Mouse (Mus musculus): ENCODE measurements at regions not wholly inside any gene's neighbourhood (a gene's known extent, or its start where the extent isn't known, plus 50 kb on each side); places are given as distances from the start of the nearest gene placed in this dataset.

GRCm38 (mm10) chr10:102836567-102837224 is 193.3 kb downstream of the Alx1 start:
- WGBS = 53% methylated on average over 4 of the region's 4 CpGs
- H3K27me3 ChIP-seq = no peaks in the 10 kb centered on the region
- no peaks in the 10 kb centered on the region for H3K4me1 ChIP-seq
- H3K4me3 ChIP-seq = no peak overlapping the region
- ATAC-seq (ENCODE audit: insufficient number of reproducible peaks, insufficient read depth, low FRiP score, low TSS enrichment) = no peak
- H3K27ac ChIP-seq = no peak overlapping the region
- H3K36me3 ChIP-seq = no peaks in the 10 kb centered on the region
- no peaks in the 10 kb centered on the region for H3K9me3 ChIP-seq
- no peak overlapping the region for H3K9ac ChIP-seq
- H3K4me2 ChIP-seq (replicated peaks) = no peak overlapping the region

GRCm38 (mm10) chr10:102835814-102836213 is 194.2 kb downstream of the Alx1 start:
- H3K9me3 ChIP-seq = no peaks in the 10 kb centered on the region
- 30% methylated on average over 1 of the region's 1 CpGs for WGBS
- no peaks in the 10 kb centered on the region for H3K4me1 ChIP-seq
- H3K27me3 ChIP-seq = no peaks in the 10 kb centered on the region
- no peak overlapping the region for H3K27ac ChIP-seq
- ATAC-seq (ENCODE audit: insufficient number of reproducible peaks, insufficient read depth, low FRiP score, low TSS enrichment) = no peak
- no peak overlapping the region for H3K4me2 ChIP-seq (replicated peaks)
- no peak overlapping the region for H3K9ac ChIP-seq
- no peaks in the 10 kb centered on the region for H3K36me3 ChIP-seq
- no peak overlapping the region for H3K4me3 ChIP-seq

- Histone ChIP-seq H3K4me1 (no peaks in the 10 kb centered on the region), H3K27me3 (0 out of 2 replicates have a peak, but pooled peaks cover 5% of the 10 kb centered on the region), H3K9me3 (no peaks in the 10 kb centered on the region), H3K9ac (no peak overlapping the region), H3K27ac (no peak overlapping the region), H3K4me2 (replicated peaks) (no peak overlapping the region), H3K4me3 (no peak overlapping the region), H3K36me3 (no peaks in the 10 kb centered on the region)
- no peak for ATAC-seq (ENCODE audit: insufficient number of reproducible peaks, insufficient read depth, low FRiP score, low TSS enrichment)
- 74% methylated on average over 3 of the region's 3 CpGs for WGBS
These were observed 200.4 kb downstream of the Alx1 start for GRCm38 (mm10) chr10:102829606-102830005.

- Histone ChIP-seq H3K27ac (no peak overlapping the region), H3K4me1 (no peaks in the 10 kb centered on the region), H3K9me3 (no peaks in the 10 kb centered on the region), H3K4me2 (replicated peaks) (no peak overlapping the region), H3K4me3 (no peak overlapping the region), H3K27me3 (0 out of 2 replicates have a peak, but pooled peaks cover 5% of the 10 kb centered on the region), H3K9ac (no peak overlapping the region), H3K36me3 (no peaks in the 10 kb centered on the region)
- no peak for ATAC-seq (ENCODE audit: insufficient number of reproducible peaks, insufficient read depth, low FRiP score, low TSS enrichment)
These were observed 206.6 kb downstream of the Alx1 start for GRCm38 (mm10) chr10:102823434-102823833.

GRCm38 (mm10) chr10:102801391-102801790 is 228.6 kb downstream of the Alx1 start:
- no peak overlapping the region for H3K9ac ChIP-seq
- WGBS = 94% methylated on average over 3 of the region's 3 CpGs
- no peaks in the 10 kb centered on the region for H3K36me3 ChIP-seq
- no peak overlapping the region for H3K27ac ChIP-seq
- no peak overlapping the region for H3K4me3 ChIP-seq
- no peaks in the 10 kb centered on the region for H3K9me3 ChIP-seq
- no peaks in the 10 kb centered on the region for H3K4me1 ChIP-seq
- H3K27me3 ChIP-seq = no peaks in the 10 kb centered on the region
- no peak for ATAC-seq (ENCODE audit: insufficient number of reproducible peaks, insufficient read depth, low FRiP score, low TSS enrichment)
- H3K4me2 ChIP-seq (replicated peaks) = no peak overlapping the region

- no peak overlapping the region for H3K4me2 ChIP-seq (replicated peaks)
- H3K27me3 ChIP-seq = no peaks in the 10 kb centered on the region
- H3K36me3 ChIP-seq = no peaks in the 10 kb centered on the region
- 73% methylated on average over 2 of the region's 2 CpGs for WGBS
- H3K4me1 ChIP-seq = no peaks in the 10 kb centered on the region
- no peak overlapping the region for H3K9ac ChIP-seq
- H3K27ac ChIP-seq = no peak overlapping the region
- no peak overlapping the region for H3K4me3 ChIP-seq
- ATAC-seq (ENCODE audit: insufficient number of reproducible peaks, insufficient read depth, low FRiP score, low TSS enrichment) = no peak
- H3K9me3 ChIP-seq = no peaks in the 10 kb centered on the region
These were observed 250.8 kb downstream of the Alx1 start for GRCm38 (mm10) chr10:102779243-102779642.

GRCm38 (mm10) chr10:102763696-102764095 is 251.7 kb downstream of the Rassf9 start:
- Histone ChIP-seq H3K4me2 (replicated peaks) (no peak overlapping the region), H3K27me3 (no peaks in the 10 kb centered on the region), H3K36me3 (no peaks in the 10 kb centered on the region), H3K4me1 (no peaks in the 10 kb centered on the region), H3K9me3 (no peaks in the 10 kb centered on the region), H3K27ac (no peak overlapping the region), H3K4me3 (no peak overlapping the region), H3K9ac (no peak overlapping the region)
- ATAC-seq (ENCODE audit: insufficient number of reproducible peaks, insufficient read depth, low FRiP score, low TSS enrichment) = no peak
- WGBS = 75% methylated on average over 4 of the region's 4 CpGs

GRCm38 (mm10) chr10:102762378-102762777 is 250.4 kb downstream of the Rassf9 start:
- H3K4me2 ChIP-seq (replicated peaks) = no peak overlapping the region
- H3K4me3 ChIP-seq = no peak overlapping the region
- H3K4me1 ChIP-seq = no peaks in the 10 kb centered on the region
- H3K27me3 ChIP-seq = no peaks in the 10 kb centered on the region
- no peak overlapping the region for H3K9ac ChIP-seq
- 72% methylated on average over 2 of the region's 2 CpGs for WGBS
- no peaks in the 10 kb centered on the region for H3K9me3 ChIP-seq
- no peak for ATAC-seq (ENCODE audit: insufficient number of reproducible peaks, insufficient read depth, low FRiP score, low TSS enrichment)
- H3K36me3 ChIP-seq = no peaks in the 10 kb centered on the region
- no peak overlapping the region for H3K27ac ChIP-seq

GRCm38 (mm10) chr10:102735207-102735606 is 223.2 kb downstream of the Rassf9 start:
- no peak for ATAC-seq (ENCODE audit: insufficient number of reproducible peaks, insufficient read depth, low FRiP score, low TSS enrichment)
- H3K27me3 ChIP-seq = no peaks in the 10 kb centered on the region
- H3K4me1 ChIP-seq = no peaks in the 10 kb centered on the region
- no peak overlapping the region for H3K4me2 ChIP-seq (replicated peaks)
- no peak overlapping the region for H3K27ac ChIP-seq
- no peak overlapping the region for H3K4me3 ChIP-seq
- 58% methylated on average over 3 of the region's 3 CpGs for WGBS
- no peaks in the 10 kb centered on the region for H3K36me3 ChIP-seq
- no peaks in the 10 kb centered on the region for H3K9me3 ChIP-seq
- no peak overlapping the region for H3K9ac ChIP-seq

GRCm38 (mm10) chr10:102732420-102732819 is 220.4 kb downstream of the Rassf9 start:
- H3K27ac ChIP-seq = no peak overlapping the region
- no peak overlapping the region for H3K9ac ChIP-seq
- no peaks in the 10 kb centered on the region for H3K9me3 ChIP-seq
- ATAC-seq (ENCODE audit: insufficient number of reproducible peaks, insufficient read depth, low FRiP score, low TSS enrichment) = no peak
- 79% methylated on average over 6 of the region's 6 CpGs for WGBS
- no peaks in the 10 kb centered on the region for H3K36me3 ChIP-seq
- H3K4me3 ChIP-seq = no peak overlapping the region
- H3K4me1 ChIP-seq = no peaks in the 10 kb centered on the region
- no peak overlapping the region for H3K4me2 ChIP-seq (replicated peaks)
- no peaks in the 10 kb centered on the region for H3K27me3 ChIP-seq

- no peak overlapping the region for H3K4me2 ChIP-seq (replicated peaks)
- no peaks in the 10 kb centered on the region for H3K27me3 ChIP-seq
- H3K4me3 ChIP-seq = no peak overlapping the region
- ATAC-seq (ENCODE audit: insufficient number of reproducible peaks, insufficient read depth, low FRiP score, low TSS enrichment) = no peak
- no peak overlapping the region for H3K9ac ChIP-seq
- no peaks in the 10 kb centered on the region for H3K4me1 ChIP-seq
- no peaks in the 10 kb centered on the region for H3K9me3 ChIP-seq
- no peaks in the 10 kb centered on the region for H3K36me3 ChIP-seq
- WGBS = 62% methylated on average over 2 of the region's 2 CpGs
- no peak overlapping the region for H3K27ac ChIP-seq
These were observed 200.2 kb downstream of the Rassf9 start for GRCm38 (mm10) chr10:102712263-102712662.

- no peaks in the 10 kb centered on the region for H3K9me3 ChIP-seq
- no peaks in the 10 kb centered on the region for H3K27me3 ChIP-seq
- H3K36me3 ChIP-seq = no peaks in the 10 kb centered on the region
- no peak overlapping the region for H3K4me2 ChIP-seq (replicated peaks)
- no peak for ATAC-seq (ENCODE audit: insufficient number of reproducible peaks, insufficient read depth, low FRiP score, low TSS enrichment)
- H3K9ac ChIP-seq = no peak overlapping the region
- no peak overlapping the region for H3K4me3 ChIP-seq
- WGBS = 91% methylated on average over 3 of the region's 3 CpGs
- no peaks in the 10 kb centered on the region for H3K4me1 ChIP-seq
- no peak overlapping the region for H3K27ac ChIP-seq
These were observed 193.8 kb downstream of the Rassf9 start for GRCm38 (mm10) chr10:102705848-102706247.

All from embryonic facial prominence, embryonic 12.5 days (tissue).